Mouse (Mus musculus): ENCODE data around the gene Elovl5. TPM values are rescaled to one million over a fixed set of nuclear protein-coding genes. Genes with fewer than 3 reads are reported as not detected.
A peak's percentile ranks its signal among the peaks of the same experiment; 100 is the strongest.

Elovl5 gene
- total and polyA plus RNA-seq, 2 experiments from 2014 or later: 61.1 to 83.4 TPM

- Histone ChIP-seq H3K4me2 (ENCODE audit: low read depth) (no peak overlapping the region), H3K4me1 (ENCODE audit: insufficient read depth) (peaks cover 12% of the 10 kb centered on the region), H3K27ac (ENCODE audit: low read depth, low read length) (peak overlapping the region; percentile 75), H3K27me3 (ENCODE audit: insufficient read depth, low read length) (no peaks in the 10 kb centered on the region), H3K4me3 (ENCODE audit: low read depth, low read length) (no peak overlapping the region), H3K9ac (no peak overlapping the region), H3K36me3 (ENCODE audit: insufficient read depth) (no peaks in the 10 kb centered on the region), H3K9me3 (ENCODE audit: low read length) (no peaks in the 10 kb centered on the region)
- no peak for DNase-seq
- no peak for TF ChIP-seq CTCF (IDR thresholded peaks at IDR 0.05; ENCODE audit: low read depth)
- ATAC-seq: no peak
- WGBS: 76% methylated on average over 11 of the region's 11 CpGs
Observed at GRCm38 (mm10) chr9:77937875-77938274, 20.7 kb downstream of the Elovl5 start.

GRCm38 (mm10) chr9:77938761-77939553 is 21.8 kb downstream of the Elovl5 start:
- H3K4me3 ChIP-seq (ENCODE audit: low read depth, low read length): no peak overlapping the region
- H3K4me1 ChIP-seq (ENCODE audit: insufficient read depth): peaks cover 12% of the 10 kb centered on the region
- no peaks in the 10 kb centered on the region for H3K36me3 ChIP-seq (ENCODE audit: insufficient read depth)
- peak overlapping the region; percentile 18 for H3K4me2 ChIP-seq (ENCODE audit: low read depth)
- ATAC-seq: peak; percentile 98
- no peak for TF ChIP-seq CTCF (IDR thresholded peaks at IDR 0.05; ENCODE audit: low read depth)
- H3K9ac ChIP-seq: peak overlapping the region; percentile 1; the same call in 1 of the 2 replicates
- H3K9me3 ChIP-seq (ENCODE audit: low read length): no peaks in the 10 kb centered on the region
- peak overlapping the region; percentile 75 for H3K27ac ChIP-seq (ENCODE audit: low read depth, low read length)
- 49% methylated on average over 13 of the region's 13 CpGs for WGBS
- no peaks in the 10 kb centered on the region for H3K27me3 ChIP-seq (ENCODE audit: insufficient read depth, low read length)
- peak; percentile 62 for DNase-seq

GRCm38 (mm10) chr9:77939554-77939920 is 22.4 kb downstream of the Elovl5 start:
- 55% methylated on average over 5 of the region's 5 CpGs for WGBS
- no peak overlapping the region for H3K4me3 ChIP-seq (ENCODE audit: low read depth, low read length)
- H3K27me3 ChIP-seq (ENCODE audit: insufficient read depth, low read length): no peaks in the 10 kb centered on the region
- H3K9me3 ChIP-seq (ENCODE audit: low read length): no peaks in the 10 kb centered on the region
- H3K36me3 ChIP-seq (ENCODE audit: insufficient read depth): no peaks in the 10 kb centered on the region
- H3K4me1 ChIP-seq (ENCODE audit: insufficient read depth): peaks cover 12% of the 10 kb centered on the region
- TF ChIP-seq CTCF (IDR thresholded peaks at IDR 0.05; ENCODE audit: low read depth): no peak
- peak overlapping the region; percentile 74 for H3K27ac ChIP-seq (ENCODE audit: low read depth, low read length)
- no peak for DNase-seq
- 0 out of 2 replicates have a peak overlapping the region, but pooled peaks have one; percentile 18 for H3K4me2 ChIP-seq (ENCODE audit: low read depth)
- H3K9ac ChIP-seq: 0 out of 2 replicates have a peak overlapping the region, but pooled peaks have one; percentile 14
- ATAC-seq: no peak

- DNase-seq (peak; percentile 63), ATAC-seq (no peak; the same call in 1 of the 2 replicates)
- Histone ChIP-seq H3K36me3 (ENCODE audit: insufficient read depth) (no peaks in the 10 kb centered on the region), H3K4me1 (ENCODE audit: insufficient read depth) (peaks cover 12% of the 10 kb centered on the region), H3K9ac (no peak overlapping the region), H3K27ac (ENCODE audit: low read depth, low read length) (no peak overlapping the region), H3K4me2 (ENCODE audit: low read depth) (no peak overlapping the region), H3K4me3 (ENCODE audit: low read depth, low read length) (no peak overlapping the region), H3K9me3 (ENCODE audit: low read length) (no peaks in the 10 kb centered on the region), H3K27me3 (ENCODE audit: insufficient read depth, low read length) (no peaks in the 10 kb centered on the region)
- 33% methylated on average over 6 of the region's 6 CpGs for WGBS
- TF ChIP-seq CTCF (IDR thresholded peaks at IDR 0.05; ENCODE audit: low read depth): no peak
Observed at GRCm38 (mm10) chr9:77941058-77941457, 23.9 kb downstream of the Elovl5 start.

- Histone ChIP-seq H3K4me1 (ENCODE audit: insufficient read depth) (peaks cover 12% of the 10 kb centered on the region), H3K4me3 (ENCODE audit: low read depth, low read length) (no peak overlapping the region), H3K36me3 (ENCODE audit: insufficient read depth) (no peaks in the 10 kb centered on the region), H3K9me3 (ENCODE audit: low read length) (no peaks in the 10 kb centered on the region), H3K9ac (no peak overlapping the region), H3K4me2 (ENCODE audit: low read depth) (no peak overlapping the region), H3K27ac (ENCODE audit: low read depth, low read length) (no peak overlapping the region), H3K27me3 (ENCODE audit: insufficient read depth, low read length) (no peaks in the 10 kb centered on the region)
- TF ChIP-seq CTCF (IDR thresholded peaks at IDR 0.05; ENCODE audit: low read depth): no peak
- DNase-seq: no peak
- WGBS: 82% methylated on average over 9 of the region's 9 CpGs
- ATAC-seq: no peak
Observed at GRCm38 (mm10) chr9:77941836-77942235, 24.7 kb downstream of the Elovl5 start.

GRCm38 (mm10) chr9:77942411-77942810 is 25.2 kb downstream of the Elovl5 start:
- ATAC-seq: no peak
- no peak for TF ChIP-seq CTCF (IDR thresholded peaks at IDR 0.05; ENCODE audit: low read depth)
- Histone ChIP-seq H3K4me2 (ENCODE audit: low read depth) (no peak overlapping the region), H3K9me3 (ENCODE audit: low read length) (no peaks in the 10 kb centered on the region), H3K4me3 (ENCODE audit: low read depth, low read length) (no peak overlapping the region), H3K27me3 (ENCODE audit: insufficient read depth, low read length) (no peaks in the 10 kb centered on the region), H3K27ac (ENCODE audit: low read depth, low read length) (no peak overlapping the region), H3K9ac (no peak overlapping the region), H3K36me3 (ENCODE audit: insufficient read depth) (no peaks in the 10 kb centered on the region), H3K4me1 (ENCODE audit: insufficient read depth) (peaks cover 12% of the 10 kb centered on the region)
- no peak for DNase-seq
- WGBS: 83% methylated on average over 10 of the region's 10 CpGs

GRCm38 (mm10) chr9:77943316-77943715 is 26.2 kb downstream of the Elovl5 start:
- ATAC-seq: no peak
- H3K27ac ChIP-seq (ENCODE audit: low read depth, low read length): no peak overlapping the region
- WGBS: 93% methylated on average over 2 of the region's 2 CpGs
- H3K4me3 ChIP-seq (ENCODE audit: low read depth, low read length): no peak overlapping the region
- no peaks in the 10 kb centered on the region for H3K27me3 ChIP-seq (ENCODE audit: insufficient read depth, low read length)
- no peak for DNase-seq
- H3K36me3 ChIP-seq (ENCODE audit: insufficient read depth): no peaks in the 10 kb centered on the region
- no peak overlapping the region for H3K9ac ChIP-seq
- H3K9me3 ChIP-seq (ENCODE audit: low read length): no peaks in the 10 kb centered on the region
- no peak for TF ChIP-seq CTCF (IDR thresholded peaks at IDR 0.05; ENCODE audit: low read depth)
- H3K4me2 ChIP-seq (ENCODE audit: low read depth): no peak overlapping the region
- H3K4me1 ChIP-seq (ENCODE audit: insufficient read depth): peaks cover 7% of the 10 kb centered on the region
